Mouse (Mus musculus): ENCODE results near the gene Smim10l1.

GRCm38 (mm10) chr6:133055716-133056115 lies 49.0 kb upstream of the Smim10l1 start, which contains the start of gene Tas2r140:
- TF ChIP-seq CTCF (IDR thresholded peaks at IDR 0.05; ENCODE audit: control insufficient read depth, insufficient read depth, insufficient read length) (no peak), CEBPB (IDR thresholded peaks at IDR 0.05; ENCODE audit: low read depth) (no peak), MYOD1 (IDR thresholded peaks at IDR 0.05; ENCODE audit: control insufficient read depth, insufficient read length, low read depth) (no peak), MAX (IDR thresholded peaks at IDR 0.05) (no peak)
